Mouse (Mus musculus): ENCODE measurements around the gene Olfr1056. TPM values are rescaled to one million over a fixed set of nuclear protein-coding genes. Genes with fewer than 3 reads are reported as not detected.

Olfr1056 gene
- not detected for polyA plus RNA-seq (2014; fragmentation: Illumina TruSeq; extraction: RNeasy Lipid Tissue Mini Kit (QIAGEN cat#74804); ENCODE audit: low read depth, low replicate concordance)

GRCm38 (mm10) chr2:86362369-86362768 lies at the start of gene Olfr1056:
TSS of gene Olfr1056 (minus strand) at chr2:86362469.

GRCm38 (mm10) chr2:86388461-86388860 lies 26.2 kb upstream of the Olfr1056 start, which contains the start of gene Olfr1058:
TSS of gene Olfr1058 (minus strand) at chr2:86388561.

GRCm38 (mm10) chr2:86378293-86378692 lies 16.0 kb upstream of the Olfr1056 start, which contains the start of gene Olfr1057:
TSS of gene Olfr1057 (minus strand) at chr2:86378393.

GRCm38 (mm10) chr2:86350184-86350583 lies 12.1 kb downstream of the Olfr1056 start, which contains the start of gene Olfr1055:
TSS of gene Olfr1055 (minus strand) at chr2:86350284.

GRCm38 (mm10) chr2:86335333-86335732 lies 26.9 kb downstream of the Olfr1056 start, which contains the start of gene Olfr1054:
TSS of gene Olfr1054 (minus strand) at chr2:86335433.

GRCm38 (mm10) chr2:86315184-86315583 lies 47.1 kb downstream of the Olfr1056 start, which contains the start of gene Olfr1053:
TSS of gene Olfr1053 (minus strand) at chr2:86315284.

Other genes starting within 250 kb of the Olfr1056 start
- not detected for gene Olfr1039, start 226.5 kb downstream of the Olfr1056 start, polyA plus RNA-seq (2014; fragmentation: Illumina TruSeq; extraction: RNeasy Lipid Tissue Mini Kit (QIAGEN cat#74804); ENCODE audit: low read depth, low replicate concordance)
- not detected for gene Olfr1040, start 215.7 kb downstream of the Olfr1056 start, polyA plus RNA-seq (2014; fragmentation: Illumina TruSeq; extraction: RNeasy Lipid Tissue Mini Kit (QIAGEN cat#74804); ENCODE audit: low read depth, low replicate concordance)
- gene Olfr1042, start 200.6 kb downstream of the Olfr1056 start, polyA plus RNA-seq (2014; fragmentation: Illumina TruSeq; extraction: RNeasy Lipid Tissue Mini Kit (QIAGEN cat#74804); ENCODE audit: low read depth, low replicate concordance) = not detected
- gene Olfr1043, start 194.9 kb downstream of the Olfr1056 start, polyA plus RNA-seq (2014; fragmentation: Illumina TruSeq; extraction: RNeasy Lipid Tissue Mini Kit (QIAGEN cat#74804); ENCODE audit: low read depth, low replicate concordance) = not detected
- gene Olfr1044, start 184.6 kb downstream of the Olfr1056 start, polyA plus RNA-seq (2014; fragmentation: Illumina TruSeq; extraction: RNeasy Lipid Tissue Mini Kit (QIAGEN cat#74804); ENCODE audit: low read depth, low replicate concordance) = not detected
- gene Olfr52, start 176.8 kb downstream of the Olfr1056 start, polyA plus RNA-seq (2014; fragmentation: Illumina TruSeq; extraction: RNeasy Lipid Tissue Mini Kit (QIAGEN cat#74804); ENCODE audit: low read depth, low replicate concordance) = not detected
- gene Olfr1045, start 159.5 kb downstream of the Olfr1056 start, polyA plus RNA-seq (2014; fragmentation: Illumina TruSeq; extraction: RNeasy Lipid Tissue Mini Kit (QIAGEN cat#74804); ENCODE audit: low read depth, low replicate concordance) = not detected
- not detected for gene Olfr1046, start 143.2 kb downstream of the Olfr1056 start, polyA plus RNA-seq (2014; fragmentation: Illumina TruSeq; extraction: RNeasy Lipid Tissue Mini Kit (QIAGEN cat#74804); ENCODE audit: low read depth, low replicate concordance)
- not detected for gene Olfr1047, start 131.1 kb downstream of the Olfr1056 start, polyA plus RNA-seq (2014; fragmentation: Illumina TruSeq; extraction: RNeasy Lipid Tissue Mini Kit (QIAGEN cat#74804); ENCODE audit: low read depth, low replicate concordance)
- not detected for gene Olfr1048, start 122.2 kb downstream of the Olfr1056 start, polyA plus RNA-seq (2014; fragmentation: Illumina TruSeq; extraction: RNeasy Lipid Tissue Mini Kit (QIAGEN cat#74804); ENCODE audit: low read depth, low replicate concordance)
- not detected for gene Olfr1049, start 104.1 kb downstream of the Olfr1056 start, polyA plus RNA-seq (2014; fragmentation: Illumina TruSeq; extraction: RNeasy Lipid Tissue Mini Kit (QIAGEN cat#74804); ENCODE audit: low read depth, low replicate concordance)
- gene Olfr1051, start 83.4 kb downstream of the Olfr1056 start, polyA plus RNA-seq (2014; fragmentation: Illumina TruSeq; extraction: RNeasy Lipid Tissue Mini Kit (QIAGEN cat#74804); ENCODE audit: low read depth, low replicate concordance) = not detected
- gene Olfr1052, start 70.0 kb downstream of the Olfr1056 start, polyA plus RNA-seq (2014; fragmentation: Illumina TruSeq; extraction: RNeasy Lipid Tissue Mini Kit (QIAGEN cat#74804); ENCODE audit: low read depth, low replicate concordance) = not detected
- gene Olfr1053, start 47.2 kb downstream of the Olfr1056 start, polyA plus RNA-seq (2014; fragmentation: Illumina TruSeq; extraction: RNeasy Lipid Tissue Mini Kit (QIAGEN cat#74804); ENCODE audit: low read depth, low replicate concordance) = not detected
- not detected for gene Olfr1054, start 27.0 kb downstream of the Olfr1056 start, polyA plus RNA-seq (2014; fragmentation: Illumina TruSeq; extraction: RNeasy Lipid Tissue Mini Kit (QIAGEN cat#74804); ENCODE audit: low read depth, low replicate concordance)
- not detected for gene Olfr1055, start 12.2 kb downstream of the Olfr1056 start, polyA plus RNA-seq (2014; fragmentation: Illumina TruSeq; extraction: RNeasy Lipid Tissue Mini Kit (QIAGEN cat#74804); ENCODE audit: low read depth, low replicate concordance)
- not detected for gene Olfr1057, start 15.9 kb upstream of the Olfr1056 start, polyA plus RNA-seq (2014; fragmentation: Illumina TruSeq; extraction: RNeasy Lipid Tissue Mini Kit (QIAGEN cat#74804); ENCODE audit: low read depth, low replicate concordance)
- not detected for gene Olfr1058, start 26.1 kb upstream of the Olfr1056 start, polyA plus RNA-seq (2014; fragmentation: Illumina TruSeq; extraction: RNeasy Lipid Tissue Mini Kit (QIAGEN cat#74804); ENCODE audit: low read depth, low replicate concordance)
- gene Olfr1061, start 51.6 kb upstream of the Olfr1056 start, polyA plus RNA-seq (2014; fragmentation: Illumina TruSeq; extraction: RNeasy Lipid Tissue Mini Kit (QIAGEN cat#74804); ENCODE audit: low read depth, low replicate concordance) = not detected
- not detected for gene Olfr1062, start 64.3 kb upstream of the Olfr1056 start, polyA plus RNA-seq (2014; fragmentation: Illumina TruSeq; extraction: RNeasy Lipid Tissue Mini Kit (QIAGEN cat#74804); ENCODE audit: low read depth, low replicate concordance)
- gene Olfr1065, start 88.1 kb upstream of the Olfr1056 start, polyA plus RNA-seq (2014; fragmentation: Illumina TruSeq; extraction: RNeasy Lipid Tissue Mini Kit (QIAGEN cat#74804); ENCODE audit: low read depth, low replicate concordance) = not detected
- gene Olfr1066, start 93.8 kb upstream of the Olfr1056 start, polyA plus RNA-seq (2014; fragmentation: Illumina TruSeq; extraction: RNeasy Lipid Tissue Mini Kit (QIAGEN cat#74804); ENCODE audit: low read depth, low replicate concordance) = not detected
- gene Olfr228, start 124.9 kb upstream of the Olfr1056 start, polyA plus RNA-seq (2014; fragmentation: Illumina TruSeq; extraction: RNeasy Lipid Tissue Mini Kit (QIAGEN cat#74804); ENCODE audit: low read depth, low replicate concordance) = not detected
- not detected for gene Olfr1076, start 146.0 kb upstream of the Olfr1056 start, polyA plus RNA-seq (2014; fragmentation: Illumina TruSeq; extraction: RNeasy Lipid Tissue Mini Kit (QIAGEN cat#74804); ENCODE audit: low read depth, low replicate concordance)
- not detected for gene Olfr1079, start 180.0 kb upstream of the Olfr1056 start, polyA plus RNA-seq (2014; fragmentation: Illumina TruSeq; extraction: RNeasy Lipid Tissue Mini Kit (QIAGEN cat#74804); ENCODE audit: low read depth, low replicate concordance)
- gene Olfr1080, start 195.8 kb upstream of the Olfr1056 start, polyA plus RNA-seq (2014; fragmentation: Illumina TruSeq; extraction: RNeasy Lipid Tissue Mini Kit (QIAGEN cat#74804); ENCODE audit: low read depth, low replicate concordance) = not detected
- gene Olfr1082, start 236.5 kb upstream of the Olfr1056 start, polyA plus RNA-seq (2014; fragmentation: Illumina TruSeq; extraction: RNeasy Lipid Tissue Mini Kit (QIAGEN cat#74804); ENCODE audit: low read depth, low replicate concordance) = not detected